Mouse (Mus musculus) limb, embryonic 14.5 days (tissue): Measurements from ENCODE around the gene Ncln. TPM values are rescaled to one million over a fixed set of nuclear protein-coding genes. Genes with fewer than 3 reads are reported as not detected.
"Not testable (repeated sequence)": the region's sequence is repeated elsewhere in the genome, so short reads cannot be mapped to it uniquely, and the experiment has no call there.

Source experiments
- ATAC-seq: fragments of 200-750 bp; cut with Nextera tagmentation; 2 replicates; pipeline ENCODE4 v1.8.0; 2017; ENCODE audit warnings: low read depth, moderate number of reproducible peaks, moderate TSS enrichment; ENCODE audit not compliant: low FRiP score
- DNase-seq: peaks from one replicate; pipeline ENCODE4 v3.0.0-alpha.2; 2015; ENCODE audit warnings: low spot score
- H3K27ac ChIP-seq: fragments of 300-500 bp; sonication (generic); replicated peaks from 2 replicates; pipeline ENCODE4 v1.5.1; 2014; ENCODE audit warnings: low read depth, mild to moderate bottlenecking, low read length, moderate library complexity, mixed read lengths
- H3K27me3 ChIP-seq: fragments of 300-500 bp; sonication (generic); 2 replicates; pipeline ENCODE4 v1.6.1; 2014; ENCODE audit warnings: low read length, mixed read lengths; ENCODE audit not compliant: control insufficient read depth, insufficient read depth
- H3K36me3 ChIP-seq: fragments of 300-500 bp; sonication (generic); 2 replicates; pipeline ENCODE4 v1.6.1; 2014; ENCODE audit warnings: mild to moderate bottlenecking, low read length, moderate library complexity, mixed read lengths; ENCODE audit not compliant: control insufficient read depth, insufficient read depth
- H3K4me1 ChIP-seq: fragments of 300-500 bp; sonication (generic); 2 replicates; pipeline ENCODE4 v1.6.1; 2014; ENCODE audit warnings: antibody characterized with exemption, low read length, mixed read lengths; ENCODE audit not compliant: control insufficient read depth, insufficient read depth
- H3K4me2 ChIP-seq: fragments of 300-500 bp; sonication (generic); replicated peaks from 2 replicates; pipeline ENCODE4 v1.6.1; 2014; ENCODE audit warnings: low read depth, mild to moderate bottlenecking, low read length, moderate library complexity; ENCODE audit not compliant: severe bottlenecking
- H3K4me3 ChIP-seq: fragments of 300-500 bp; sonication (generic); replicated peaks from 2 replicates; pipeline ENCODE4 v1.5.1; 2014; ENCODE audit warnings: low read length
- H3K9ac ChIP-seq: fragments of 300-500 bp; sonication (generic); 2 replicates; pipeline ENCODE4 v1.6.1; 2014; ENCODE audit warnings: mild to moderate bottlenecking, low read depth, low read length, moderate library complexity; ENCODE audit not compliant: severe bottlenecking
- H3K9me3 ChIP-seq: fragments of 300-500 bp; sonication (generic); 2 replicates; pipeline ENCODE4 v1.6.1; 2016; ENCODE audit warnings: low read length; ENCODE audit not compliant: control insufficient read depth
- POLR2A ChIP-seq: fragments of 200-500 bp; IDR thresholded peaks from 2 replicates; pipeline ENCODE4 v1.8.0; 2012; ENCODE audit warnings: inconsistent platforms, mild to moderate bottlenecking, moderate library complexity, borderline replicate concordance; ENCODE audit not compliant: insufficient read depth, insufficient read length; ENCODE audit errors: extremely low read depth
- WGBS: fragments of 180-500 bp; shearing (Covaris S2); extraction: QIAGEN DNeasy Blood & Tissue Kit; methylation state at CpG from one replicate; pipeline ENCODE4 v1.1.7; 2014; 5-methylcytosine and 5-hydroxymethylcytosine counted together
- polyA plus RNA-seq, 2 experiments: library from polyadenylated mRNA; depleted of rRNA in 1 of 2; stranded (reverse) in 1 of 2; unstranded in 1 of 2; fragments of >200 nt; fragmentation: Nextera tagmentation in 1 of 2; extraction: Ambion mirVana in 1 of 2; gene quantifications; 2 replicates each; pipeline versions ENCODE4 v1.2.1 to v1.2.3; 2012 to 2014

Ncln gene
- polyA plus RNA-seq, 2 experiments, result 76.4 to 218 TPM

- Histone ChIP-seq H3K36me3 (no peaks in the 10 kb centered on the region), H3K4me2 (peak overlapping the region; percentile 10; the same call in 1 of the 2 replicates), H3K4me1 (no peaks in the 10 kb centered on the region), H3K27me3 (peaks cover 65% of the 10 kb centered on the region), H3K9me3 (no peaks in the 10 kb centered on the region), H3K4me3 (0 out of 2 replicates have a peak overlapping the region, but pooled peaks have one; percentile 1), H3K27ac (no peak overlapping the region), H3K9ac (0 out of 2 replicates have a peak overlapping the region, but pooled peaks have one; percentile 16)
- no peak for DNase-seq
- no peak for TF ChIP-seq POLR2A
- 8% methylated on average over 31 of the region's 36 CpGs for WGBS
- 0 out of 2 replicates have a peak, but pooled peaks have one; percentile 17 for ATAC-seq
Observed at GRCm38 (mm10) chr10:81452237-81452946, 43.8 kb downstream of the Ncln start.

- no peak for DNase-seq
- Histone ChIP-seq H3K9me3 (no peaks in the 10 kb centered on the region), H3K27ac (no peak overlapping the region), H3K36me3 (no peaks in the 10 kb centered on the region), H3K4me1 (no peaks in the 10 kb centered on the region), H3K9ac (no peak overlapping the region), H3K4me2 (no peak overlapping the region), H3K4me3 (no peak overlapping the region), H3K27me3 (peaks cover 59% of the 10 kb centered on the region)
- 62% methylated on average over 6 of the region's 6 CpGs for WGBS
- ATAC-seq, result no peak
- TF ChIP-seq POLR2A, result no peak
Observed at GRCm38 (mm10) chr10:81451365-81451745, 44.8 kb downstream of the Ncln start.

GRCm38 (mm10) chr10:81450641-81451364, 45.4 kb downstream of the Ncln start:
- no peak overlapping the region for H3K4me3 ChIP-seq
- ATAC-seq, result no peak
- TF ChIP-seq POLR2A, result no peak

GRCm38 (mm10) chr10:81450140-81450539, 46.1 kb downstream of the Ncln start:
- H3K9me3 ChIP-seq, result no peaks in the 10 kb centered on the region
- peak; percentile 68 for ATAC-seq
- WGBS, result 1% methylated on average over 7 of the region's 7 CpGs

More at GRCm38 (mm10) chr10:81450641-81451364, 45.4 kb downstream of the Ncln start:
- Histone ChIP-seq H3K9me3 (no peaks in the 10 kb centered on the region), H3K4me2 (no peak overlapping the region), H3K9ac (no peak overlapping the region), H3K27ac (no peak overlapping the region), H3K4me1 (no peaks in the 10 kb centered on the region), H3K27me3 (peaks cover 53% of the 10 kb centered on the region), H3K36me3 (no peaks in the 10 kb centered on the region)
- DNase-seq, result no peak
- 54% methylated on average over 9 of the region's 9 CpGs for WGBS

GRCm38 (mm10) chr10:81445516-81445915, 50.7 kb downstream of the Ncln start:
- not testable (repeated sequence) for H3K4me3 ChIP-seq, ATAC-seq, DNase-seq, H3K4me1 ChIP-seq, H3K9ac ChIP-seq, H3K27ac ChIP-seq, H3K36me3 ChIP-seq, H3K4me2 ChIP-seq, H3K9me3 ChIP-seq, H3K27me3 ChIP-seq
- WGBS, result 23% methylated on average over 2 of the region's 2 CpGs

More at GRCm38 (mm10) chr10:81450140-81450539, 46.1 kb downstream of the Ncln start:
- no peaks in the 10 kb centered on the region for H3K4me1 ChIP-seq
- H3K36me3 ChIP-seq, result no peaks in the 10 kb centered on the region
- H3K27ac ChIP-seq, result no peak overlapping the region
- no peak for TF ChIP-seq POLR2A
- H3K4me3 ChIP-seq, result no peak overlapping the region
- DNase-seq, result peak; percentile 74
- no peak overlapping the region for H3K9ac ChIP-seq
- no peak overlapping the region for H3K4me2 ChIP-seq
- peaks cover 46% of the 10 kb centered on the region for H3K27me3 ChIP-seq
